In the genomic region with DNA sequence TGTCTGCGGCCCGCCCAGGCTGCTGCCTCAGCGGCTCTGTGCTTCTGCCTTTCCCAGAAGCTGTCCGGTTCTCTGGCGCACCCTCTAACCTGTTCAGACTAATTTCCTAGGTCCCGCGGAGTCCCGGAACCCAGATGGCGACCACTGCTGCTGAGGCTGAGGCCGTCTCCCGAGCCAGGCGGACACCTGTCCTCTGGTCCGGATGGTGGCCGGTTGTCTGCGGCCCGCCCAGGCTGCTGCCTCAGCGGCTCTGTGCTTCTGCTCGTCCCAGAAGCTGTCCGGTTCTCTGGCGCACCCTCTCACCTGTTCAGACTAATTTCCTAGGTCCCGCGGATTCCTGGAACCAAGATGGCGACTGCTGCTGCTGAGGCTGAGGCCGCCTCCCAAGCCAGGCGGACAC, we compare ENCODE assay signal across 9 mouse cellular contexts. TPM values are rescaled to one million over a fixed set of nuclear protein-coding genes. Genes with fewer than 3 reads are reported as not detected.
DNase-seq lines count a peak whose midpoint lies in the region.
"Had no signal": no experiment of that assay in that cellular context is flagged by ENCODE, and none has a peak within 500 bp of the region (broad histone marks: within the 10 kb centered on the region; RNA-seq: fewer than 3 reads in every experiment).

No protein-coding gene starts in this region.

- DNase-seq in cerebellum, adult 11-12 months, result peak; percentile 24
- DNase-seq in gastrocnemius, adult 18-20 months (ENCODE audit: low spot score), result peak; percentile 1
- DNase-seq in heart, postnatal 4 days, result peak; percentile 19
- DNase-seq in layer of hippocampus, postnatal 14 days (ENCODE audit: low spot score in 2 of 2), result peak; percentile 1 to 3
- peak; percentile 0 for DNase-seq in lung, postnatal 10 days
- peak; percentile 15 to 26 for DNase-seq in right cerebral cortex, postnatal 10 days (ENCODE audit: low spot score in 2 of 2)
- peak; percentile 2 to 4 for DNase-seq in thymus, postnatal 10 days (ENCODE audit: low spot score in 2 of 2)

RNA-seq across cellular contexts. Expression of a gene that starts 17.7 kb away (rescaled TPM):
- not detected for total RNA-seq in gastrocnemius, adult 18-20 months (2021)
- not detected for total RNA-seq in heart, postnatal 4 days (2021)
- not detected for total RNA-seq in layer of hippocampus, postnatal 14 days (2021)
- total RNA-seq: gastrocnemius, postnatal 4 days; liver, adult 2 months had no signal

Comparison
In these comparisons a context has a peak if more than half of its experiments do, and no peak if none do; other contexts are left out.
1. Peak in every context shown above with its lines: DNase-seq.